Mouse (Mus musculus) spleen, postnatal 4 days (tissue): ENCODE data around the gene Nox1.

Experiments
- DNase-seq, 2 experiments: peaks; one replicate each; pipeline ENCODE4 v3.0.0; 2022; ENCODE audit warnings: low spot score in 2 of 2

Nox1 gene

GRCm38 (mm10) chrX:134128549-134128948 is 93.2 kb downstream of the Nox1 start:
- no peak for DNase-seq

- DNase-seq, result no peak
Measured at GRCm38 (mm10) chrX:134116417-134116816, 105.3 kb downstream of the Nox1 start.

- no peak for DNase-seq
Measured at GRCm38 (mm10) chrX:134111767-134112166, 110.0 kb downstream of the Nox1 start.

- DNase-seq, result no peak
Measured at GRCm38 (mm10) chrX:134102641-134103040, 119.1 kb downstream of the Nox1 start.

GRCm38 (mm10) chrX:134085453-134085852 is 136.3 kb downstream of the Nox1 start:
- no peak for DNase-seq

GRCm38 (mm10) chrX:134059764-134060163 is 162.0 kb downstream of the Nox1 start:
- DNase-seq, result no peak

- peak; percentile 92 to 95 for DNase-seq
Measured at GRCm38 (mm10) chrX:134058987-134059712, 162.6 kb downstream of the Nox1 start, which contains the start of gene Cstf2. Gene Cstf2, plus strand, starts transcription at chrX:134059187.

GRCm38 (mm10) chrX:134058040-134058875 is 163.5 kb downstream of the Nox1 start:
- no peak for DNase-seq

GRCm38 (mm10) chrX:134056897-134057296 is 164.9 kb downstream of the Nox1 start:
- DNase-seq, result no peak

- no peak for DNase-seq
Measured at GRCm38 (mm10) chrX:134048994-134049393, 172.8 kb downstream of the Nox1 start.
